Mouse (Mus musculus): ENCODE results near the gene Dcst1.

The Dcst1 gene

GRCm38 (mm10) chr3:89365153-89365485 lies at the start of gene Dcst1:
Gene Dcst1 (minus strand): TSS chr3:89365253.
- DNase-seq (ENCODE audit: low spot score): no peak

GRCm38 (mm10) chr3:89411490-89412393 lies 46.7 kb upstream of the Dcst1 start, which contains the start of gene Flad1:
Gene Flad1 (minus strand): TSS chr3:89411870.
- peak; percentile 100 for DNase-seq (ENCODE audit: low spot score)

GRCm38 (mm10) chr3:89410864-89411263 lies 45.8 kb upstream of the Dcst1 start:
- DNase-seq (ENCODE audit: low spot score): no peak

- DNase-seq (ENCODE audit: low spot score): no peak
These were observed 44.6 kb upstream of the Dcst1 start for GRCm38 (mm10) chr3:89409701-89410100.

GRCm38 (mm10) chr3:89408448-89408847 lies 43.4 kb upstream of the Dcst1 start:
- no peak for DNase-seq (ENCODE audit: low spot score)

- DNase-seq (ENCODE audit: low spot score): no peak
These were observed 41.8 kb upstream of the Dcst1 start for GRCm38 (mm10) chr3:89406887-89407286.

- no peak for DNase-seq (ENCODE audit: low spot score)
These were observed 37.6 kb upstream of the Dcst1 start, which contains the start of gene Lenep for GRCm38 (mm10) chr3:89402693-89403092. Gene Lenep (minus strand): TSS chr3:89402793.

- DNase-seq (ENCODE audit: low spot score): no peak
These were observed 36.3 kb upstream of the Dcst1 start for GRCm38 (mm10) chr3:89401329-89401728.

GRCm38 (mm10) chr3:89396654-89397005 lies 31.6 kb upstream of the Dcst1 start:
- no peak for DNase-seq (ENCODE audit: low spot score)

- peak; percentile 68 for DNase-seq (ENCODE audit: low spot score)
These were observed 31.0 kb upstream of the Dcst1 start for GRCm38 (mm10) chr3:89395806-89396653.

GRCm38 (mm10) chr3:89395419-89395805 lies 30.4 kb upstream of the Dcst1 start:
- no peak for DNase-seq (ENCODE audit: low spot score)

- DNase-seq (ENCODE audit: low spot score): peak; percentile 92
These were observed 29.8 kb upstream of the Dcst1 start for GRCm38 (mm10) chr3:89394894-89395256.

- DNase-seq (ENCODE audit: low spot score): peak; percentile 86
These were observed 29.2 kb upstream of the Dcst1 start, which contains the start of gene Zbtb7b for GRCm38 (mm10) chr3:89394006-89394893. Gene Zbtb7b (minus strand): TSS chr3:89394776.

- peak; percentile 99 for DNase-seq (ENCODE audit: low spot score)
These were observed 28.6 kb upstream of the Dcst1 start for GRCm38 (mm10) chr3:89393605-89394004.

GRCm38 (mm10) chr3:89392871-89393311 lies 27.8 kb upstream of the Dcst1 start:
- DNase-seq (ENCODE audit: low spot score): peak; percentile 40

- peak; percentile 54 for DNase-seq (ENCODE audit: low spot score)
These were observed 26.8 kb upstream of the Dcst1 start for GRCm38 (mm10) chr3:89391663-89392511.

GRCm38 (mm10) chr3:89390699-89391662 lies 25.9 kb upstream of the Dcst1 start:
- DNase-seq (ENCODE audit: low spot score): no peak

GRCm38 (mm10) chr3:89390111-89390515 lies 25.1 kb upstream of the Dcst1 start:
- DNase-seq (ENCODE audit: low spot score): no peak

- DNase-seq (ENCODE audit: low spot score): no peak
These were observed 24.1 kb upstream of the Dcst1 start for GRCm38 (mm10) chr3:89388901-89389740.
